Mouse (Mus musculus) thymus, adult 2 months (tissue): ENCODE measurements around the gene Ccdc43.

Source experiments
- CTCF ChIP-seq: fragments of 200-500 bp; IDR thresholded peaks from 2 replicates; pipeline ENCODE4 v1.5.1; 2012; ENCODE audit warnings: mild to moderate bottlenecking, control low read depth, low read length, moderate library complexity, borderline replicate concordance; ENCODE audit not compliant: control insufficient read depth, poor library complexity, insufficient read depth; ENCODE audit errors: extremely low read depth
- POLR2A ChIP-seq: fragments of 200-500 bp; IDR thresholded peaks from 2 replicates; pipeline ENCODE4 v1.6.1; 2012; ENCODE audit warnings: mild to moderate bottlenecking, low read length, control low read depth, moderate library complexity; ENCODE audit not compliant: control insufficient read depth, poor library complexity, insufficient read depth; ENCODE audit errors: extremely low read depth

DNA sequence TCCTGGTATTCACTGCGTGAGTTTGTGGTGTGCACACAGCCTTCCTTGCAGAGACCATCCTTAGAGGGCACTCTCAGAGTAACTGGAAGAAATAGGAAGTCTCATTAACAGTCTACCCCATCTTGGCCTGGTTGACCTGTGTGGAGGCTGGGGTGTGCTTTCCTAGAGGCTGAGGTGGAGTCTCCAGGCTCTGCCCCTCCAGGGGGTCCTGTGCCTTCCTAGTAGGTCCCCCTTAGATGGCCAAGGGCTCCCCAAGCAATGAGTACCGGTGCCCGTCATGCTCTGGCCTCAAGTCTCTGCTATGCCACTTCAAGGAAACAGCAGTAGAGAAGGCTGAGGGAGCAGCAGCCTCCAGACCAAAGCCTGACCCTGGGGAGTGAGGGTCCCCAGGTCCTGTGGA lies 40.5 kb upstream of the Ccdc43 start:
- no peak for TF ChIP-seq POLR2A
- TF ChIP-seq CTCF: no peak
